Comparison of ENCODE assay signal across 24 mouse cellular contexts in the genomic region with DNA sequence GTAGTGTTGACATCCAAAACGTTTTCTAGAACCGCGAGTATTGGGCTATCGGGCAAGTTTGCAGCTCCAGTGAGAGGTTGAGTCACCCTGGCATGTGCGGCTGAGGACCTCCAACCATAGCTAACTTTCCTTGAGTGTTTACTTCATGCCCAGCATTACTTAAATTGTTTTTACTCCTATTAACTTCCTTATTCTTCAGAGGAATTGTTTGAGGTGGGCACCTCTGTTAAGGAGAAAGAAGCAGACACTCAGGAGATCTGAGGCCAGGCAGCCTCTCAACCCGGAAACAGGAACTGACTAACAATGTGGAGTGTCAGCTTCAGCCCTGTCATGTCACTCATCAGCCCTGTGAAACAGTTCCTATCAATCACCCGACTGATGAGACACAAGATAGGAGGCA. TPM values are rescaled to one million over a fixed set of nuclear protein-coding genes. Genes with fewer than 3 reads are reported as not detected.
A peak's percentile ranks its signal among the peaks of the same experiment; 100 is the strongest.
DNase-seq lines count a peak whose midpoint lies in the region; ATAC-seq and TF ChIP-seq lines count a peak whose summit lies in the region.
"Had no signal": no experiment of that assay in that cellular context is flagged by ENCODE, and none has a peak within 500 bp of the region (broad histone marks: within the 10 kb centered on the region; RNA-seq: fewer than 3 reads in every experiment).

No protein-coding gene starts in this region.

- peaks cover 12% of the 10 kb centered on the region for H3K4me1 ChIP-seq in heart, adult 2 months (ENCODE audit: control insufficient read depth, insufficient read depth, low read length)
- peaks cover 28% of the 10 kb centered on the region for H3K4me1 ChIP-seq in kidney, postnatal 0 days (replicated peaks; ENCODE audit: insufficient read depth, low read length)
- H3K4me1 ChIP-seq in neural tube, embryonic 13.5 days (replicated peaks) = peaks cover 27% of the 10 kb centered on the region
- H3K4me1 ChIP-seq in embryonic facial prominence, embryonic 10.5 days = peaks cover 53% of the 10 kb centered on the region

- no peak for TF ChIP-seq CTCF in heart, adult 2 months (IDR thresholded peaks at IDR 0.05)
- TF ChIP-seq CTCF in kidney, postnatal 0 days (IDR thresholded peaks at IDR 0.05; ENCODE audit: low read depth) = no peak

- peak overlapping the region; percentile 42 for H3K27ac ChIP-seq in heart, adult 2 months
- 0 out of 2 replicates have a peak overlapping the region, but pooled peaks have one; percentile 44 for H3K27ac ChIP-seq in kidney, postnatal 0 days
- H3K27ac ChIP-seq in neural tube, embryonic 13.5 days (replicated peaks) = 0 out of 2 replicates have a peak overlapping the region, but pooled peaks have one; percentile 49
- peak overlapping the region; percentile 82; the same call in 1 of the 2 replicates for H3K27ac ChIP-seq in embryonic facial prominence, embryonic 10.5 days (replicated peaks)
- H3K27ac ChIP-seq: forebrain, embryonic 13.5 days had no signal

- no peak overlapping the region for H3K9ac ChIP-seq in heart, adult 2 months (ENCODE audit: low read depth, low read length)
- H3K9ac ChIP-seq in kidney, postnatal 0 days (ENCODE audit: low read depth, low read length) = no peak overlapping the region
- H3K9ac ChIP-seq in neural tube, embryonic 13.5 days = no peak overlapping the region
- H3K9ac ChIP-seq: forebrain, embryonic 13.5 days had no signal

- no peak for ATAC-seq in kidney, postnatal 0 days (replicated peaks; ENCODE audit: low FRiP score, low read depth)
- no peak for ATAC-seq in neural tube, embryonic 13.5 days (ENCODE audit: low read depth)
- ATAC-seq: forebrain, embryonic 13.5 days; hindbrain, embryonic 16.5 days; intestine, embryonic 16.5 days had no signal

- no peak overlapping the region for H3K4me2 ChIP-seq in kidney, postnatal 0 days (ENCODE audit: low read length)
- H3K4me2 ChIP-seq in neural tube, embryonic 13.5 days = no peak overlapping the region
- H3K4me2 ChIP-seq: forebrain, embryonic 13.5 days; heart, embryonic 11.5 days; liver, embryonic 11.5 days had no signal

- no peak for TF ChIP-seq POLR2A in heart, adult 2 months (IDR thresholded peaks at IDR 0.05; ENCODE audit: insufficient read depth, low read depth, low read length)

- no peak for TF ChIP-seq EP300 in heart, adult 2 months (IDR thresholded peaks at IDR 0.05; ENCODE audit: insufficient read depth, low read depth, low read length)

- H3K4me3 ChIP-seq in heart, adult 2 months = no peak overlapping the region
- no peak overlapping the region for H3K4me3 ChIP-seq in kidney, postnatal 0 days (replicated peaks; ENCODE audit: low read depth, low read length)
- H3K4me3 ChIP-seq in neural tube, embryonic 13.5 days = no peak overlapping the region
- H3K4me3 ChIP-seq in embryonic facial prominence, embryonic 10.5 days = no peak overlapping the region
- H3K4me3 ChIP-seq: forebrain, embryonic 13.5 days had no signal

- H3K36me3 ChIP-seq in heart, adult 2 months (ENCODE audit: control insufficient read depth, insufficient read depth, low read length) = no peaks in the 10 kb centered on the region
- H3K36me3 ChIP-seq in kidney, postnatal 0 days (ENCODE audit: insufficient read depth, low read length) = no peaks in the 10 kb centered on the region
- no peaks in the 10 kb centered on the region for H3K36me3 ChIP-seq in neural tube, embryonic 13.5 days
- H3K36me3 ChIP-seq in embryonic facial prominence, embryonic 10.5 days (replicated peaks) = peaks cover 11% of the 10 kb centered on the region; the same call in 1 of the 2 replicates

- H3K79me2 ChIP-seq in heart, adult 2 months (replicated peaks; ENCODE audit: control insufficient read depth, insufficient read depth, low read length) = peaks cover 4% of the 10 kb centered on the region

- 65% methylated on average over 7 of the region's 7 CpGs for WGBS in heart, adult 2 months
- 88% methylated on average over 7 of the region's 7 CpGs for WGBS in kidney, postnatal 0 days
- 86% methylated on average over 7 of the region's 7 CpGs for WGBS in neural tube, embryonic 13.5 days
- WGBS in embryonic facial prominence, embryonic 10.5 days = 80% methylated on average over 7 of the region's 7 CpGs

- intact Hi-C loops in heart, adult 2 months (cut with DNase I) = no loop called here

- no peaks in the 10 kb centered on the region for H3K27me3 ChIP-seq in heart, adult 2 months (ENCODE audit: control insufficient read depth, insufficient read depth, low read length)
- H3K27me3 ChIP-seq in kidney, postnatal 0 days (ENCODE audit: insufficient read depth, low read length) = no peaks in the 10 kb centered on the region
- H3K27me3 ChIP-seq in neural tube, embryonic 13.5 days = no peaks in the 10 kb centered on the region
- no peaks in the 10 kb centered on the region for H3K27me3 ChIP-seq in embryonic facial prominence, embryonic 10.5 days (replicated peaks; ENCODE audit: low read depth, poor library complexity, severe bottlenecking)
- H3K27me3 ChIP-seq: forebrain, embryonic 13.5 days had no signal

- peak in 1 of 2 experiments; percentile 11 for DNase-seq in heart, adult 2 months
- DNase-seq in heart, adult 11 months = no peak
- DNase-seq in kidney, postnatal 0 days (ENCODE audit: low spot score) = no peak
- no peak for DNase-seq in kidney, postnatal 14 days
- no peak for DNase-seq in neural tube, embryonic 10.5 days (ENCODE audit: extremely low spot score, low spot score)
- no peak for DNase-seq in embryonic facial prominence, embryonic 10.5 days (ENCODE audit: low spot score)
- DNase-seq in B cell, adult 2 months = no peak
- DNase-seq: adrenal gland, postnatal 14 days; cerebellum, adult 2 months; cerebellum, postnatal 36 days; gastrocnemius, postnatal 25 days; kidney, postnatal 4 days; layer of hippocampus, adult 9-11 months; right cerebral cortex, adult 18-20 months had no signal

- H3K9me3 ChIP-seq in kidney, postnatal 0 days (replicated peaks; ENCODE audit: low read length) = no peaks in the 10 kb centered on the region
- H3K9me3 ChIP-seq in neural tube, embryonic 13.5 days = no peaks in the 10 kb centered on the region
- H3K9me3 ChIP-seq in embryonic facial prominence, embryonic 10.5 days = no peaks in the 10 kb centered on the region
- H3K9me3 ChIP-seq: forebrain, embryonic 13.5 days had no signal

RNA-seq across cellular contexts. Expression of a gene that starts 17.6 kb away (rescaled TPM):
- total RNA-seq in heart, adult 2 months (2021) = 10 to 100 TPM; 15.3 to 16.2 TPM
- polyA plus RNA-seq in heart, adult 2 months (2012; rRNA removed) = 24.7 and 28.5 TPM in 2 replicates
- 12.0 and 13.7 TPM in 2 replicates for polyA plus RNA-seq in kidney, postnatal 0 days (2015; fragmentation: Nextera tagmentation; extraction: Ambion mirVana)
- polyA plus RNA-seq in neural tube, embryonic 13.5 days (2015; fragmentation: Nextera tagmentation; extraction: Ambion mirVana) = 8.8 TPM in 2 replicates
- 12.1 and 18.1 TPM in 2 replicates for polyA plus RNA-seq in embryonic facial prominence, embryonic 10.5 days (2016; fragmentation: Nextera tagmentation; extraction: Ambion mirVana)
- total RNA-seq: MEL had no signal

RNA-seq across cellular contexts. Expression of a gene that starts 43.2 kb away (rescaled TPM):
- under 1 TPM; 0.29 to 0.93 TPM for total RNA-seq in heart, adult 2 months (2021)
- polyA plus RNA-seq in heart, adult 2 months (2012; rRNA removed) = 0.70 and 0.84 TPM in 2 replicates
- 4.4 and 5.1 TPM in 2 replicates for polyA plus RNA-seq in kidney, postnatal 0 days (2015; fragmentation: Nextera tagmentation; extraction: Ambion mirVana)
- polyA plus RNA-seq in neural tube, embryonic 13.5 days (2015; fragmentation: Nextera tagmentation; extraction: Ambion mirVana) = 10.1 and 10.2 TPM in 2 replicates
- polyA plus RNA-seq in embryonic facial prominence, embryonic 10.5 days (2016; fragmentation: Nextera tagmentation; extraction: Ambion mirVana) = 2.6 and 3.3 TPM in 2 replicates

RNA-seq across cellular contexts. Expression of a gene that starts 56.3 kb away (rescaled TPM):
- under 1 TPM in 1 of 2 experiments, not detected in 1; 0.14 TPM for total RNA-seq in heart, adult 2 months (2021)
- 0.23 and 0.41 TPM in 2 replicates for polyA plus RNA-seq in heart, adult 2 months (2012; rRNA removed)
- 463 and 484 TPM in 2 replicates for polyA plus RNA-seq in kidney, postnatal 0 days (2015; fragmentation: Nextera tagmentation; extraction: Ambion mirVana)
- 0.20 and 0.37 TPM in 2 replicates for polyA plus RNA-seq in neural tube, embryonic 13.5 days (2015; fragmentation: Nextera tagmentation; extraction: Ambion mirVana)
- 0.13 TPM in 1 of 2 replicates, not detected in the other for polyA plus RNA-seq in embryonic facial prominence, embryonic 10.5 days (2016; fragmentation: Nextera tagmentation; extraction: Ambion mirVana)
- total RNA-seq: gastrocnemius, postnatal 25 days; left cerebral cortex, adult 8-10 months had no signal
- polyA plus RNA-seq: forebrain, embryonic 13.5 days; heart, embryonic 11.5 days; limb, embryonic 11.5 days; neural tube, embryonic 11.5 days had no signal

Comparison
In these comparisons a context has a peak if more than half of its experiments do, and no peak if none do; other contexts are left out.
1. RNA of a gene that starts 56.3 kb away (polyA plus RNA-seq): 463 to 484 TPM in kidney, postnatal 0 days; 0.23 to 0.41 TPM in heart, adult 2 months, 0.20 to 0.37 TPM in neural tube, embryonic 13.5 days and 0.13 TPM in embryonic facial prominence, embryonic 10.5 days; every median in the first group is over 100 times any median in the second.
2. Peak in every context shown above with its lines, with median percentiles within 50 percentile points of each other: H3K27ac ChIP-seq.